Mouse (Mus musculus) cerebellum, adult (tissue): ENCODE data around the gene Olfr157.
"Not testable (repeated sequence)": the region's sequence is repeated elsewhere in the genome, so short reads cannot be mapped to it uniquely, and the experiment has no call there.

ENCODE experiments used
- ATAC-seq: cut with Nextera tagmentation; 2 replicates; pipeline ENCODE4 v1.9.2; 2017; ENCODE audit warnings: mild to moderate bottlenecking, moderate library complexity, mixed read lengths; ENCODE audit not compliant: insufficient number of reproducible peaks, low FRiP score, low TSS enrichment

The Olfr157 gene

GRCm38 (mm10) chr4:43822896-43823550, 17.0 kb downstream of the Olfr157 start:
- ATAC-seq: no peak

DNA sequence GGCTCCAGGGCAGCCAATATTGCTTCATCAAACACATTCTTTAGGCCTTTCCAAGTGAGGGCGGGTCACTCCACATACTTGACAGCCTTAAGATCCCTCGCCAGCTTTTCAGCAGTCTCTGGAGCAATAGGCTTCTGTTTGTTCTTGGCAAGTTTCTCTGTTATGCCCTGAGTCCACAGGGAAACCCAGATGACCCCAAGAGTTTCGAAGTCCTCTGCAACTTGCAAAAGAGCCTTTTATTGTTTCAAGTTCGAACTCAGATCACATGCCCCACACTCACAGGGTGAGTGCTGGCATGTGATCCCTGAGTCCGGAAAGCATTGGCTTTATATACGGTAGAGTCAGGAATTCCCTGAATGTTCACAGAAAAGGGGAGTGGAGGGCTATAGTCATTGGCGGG, 41.1 kb downstream of the Olfr157 start:
- ATAC-seq: no peak

DNA sequence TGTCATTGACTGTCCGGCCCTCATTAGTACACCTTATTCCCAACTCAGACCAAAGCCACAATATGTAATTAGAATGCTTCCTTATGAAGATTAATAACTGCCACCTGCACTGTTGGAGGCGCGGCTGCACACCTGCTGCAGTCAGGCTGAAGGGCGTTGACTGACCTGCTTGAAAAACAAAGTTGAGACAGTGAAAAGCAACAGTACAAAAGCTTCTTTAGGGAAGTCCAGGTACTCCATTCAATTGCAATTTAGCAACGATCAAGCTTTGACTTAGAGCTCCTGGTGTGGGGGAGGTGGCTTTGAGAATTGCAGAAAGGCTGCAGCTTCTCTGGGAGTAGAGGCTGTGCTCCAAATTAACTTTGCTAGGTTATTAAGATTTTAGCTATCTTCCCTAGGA, 44.2 kb downstream of the Olfr157 start:
- not testable (repeated sequence) for ATAC-seq

DNA sequence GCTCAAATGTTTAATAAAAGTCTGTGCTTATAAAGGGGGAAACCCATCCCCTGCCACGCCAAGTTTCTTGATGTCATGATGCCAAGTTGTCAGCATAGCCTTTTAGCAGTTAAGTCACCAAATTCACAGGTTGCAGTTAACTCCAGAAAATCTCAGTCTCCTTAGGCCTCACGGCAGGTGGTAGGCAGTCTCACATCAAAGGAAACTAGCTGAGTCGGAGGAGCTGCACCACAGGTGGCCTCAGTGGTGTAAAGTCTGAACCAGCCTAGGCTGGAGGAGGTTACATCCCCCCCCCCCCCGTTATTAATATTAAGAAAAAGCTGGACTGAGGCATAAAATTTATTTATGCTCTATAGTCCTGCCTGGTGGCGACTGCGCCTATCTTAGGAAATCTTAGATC, 44.7 kb downstream of the Olfr157 start:
- ATAC-seq: no peak
